Mouse (Mus musculus): ENCODE data around the gene Tnfaip1. TPM values are rescaled to one million over a fixed set of nuclear protein-coding genes. Genes with fewer than 3 reads are reported as not detected.

The Tnfaip1 gene
- total and polyA plus RNA-seq, 3 experiments, result 19.5 to 44.9 (median 24.6) TPM

DNA sequence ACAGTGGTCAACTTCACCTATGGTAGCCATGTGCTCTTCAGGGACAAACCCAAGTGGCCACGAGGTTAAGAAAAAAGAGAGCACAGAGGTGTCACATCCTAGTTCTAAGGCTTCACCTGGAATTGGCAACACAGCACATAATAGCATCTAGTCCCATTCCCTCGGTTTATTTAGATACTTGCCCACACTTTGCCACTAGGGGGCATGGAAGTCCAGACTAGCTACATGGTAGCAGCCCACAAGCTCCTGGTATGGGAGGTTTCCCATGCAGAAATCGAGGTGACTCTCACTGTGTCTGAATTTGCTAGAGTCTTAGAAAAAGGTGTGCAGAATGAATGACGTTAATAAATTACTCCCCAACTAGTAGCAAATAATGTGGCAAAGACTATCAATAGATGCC, 24.3 kb upstream of the Tnfaip1 start:
- no peaks in the 10 kb centered on the region for H3K27me3 ChIP-seq (replicated peaks)
- peaks cover 0 to 6% of the 10 kb centered on the region in 2 experiments; a peak in 1 of 4 replicates for H3K4me1 ChIP-seq (ENCODE audit: control insufficient read depth in 1 of 2, insufficient read depth in 2 of 2)

DNA sequence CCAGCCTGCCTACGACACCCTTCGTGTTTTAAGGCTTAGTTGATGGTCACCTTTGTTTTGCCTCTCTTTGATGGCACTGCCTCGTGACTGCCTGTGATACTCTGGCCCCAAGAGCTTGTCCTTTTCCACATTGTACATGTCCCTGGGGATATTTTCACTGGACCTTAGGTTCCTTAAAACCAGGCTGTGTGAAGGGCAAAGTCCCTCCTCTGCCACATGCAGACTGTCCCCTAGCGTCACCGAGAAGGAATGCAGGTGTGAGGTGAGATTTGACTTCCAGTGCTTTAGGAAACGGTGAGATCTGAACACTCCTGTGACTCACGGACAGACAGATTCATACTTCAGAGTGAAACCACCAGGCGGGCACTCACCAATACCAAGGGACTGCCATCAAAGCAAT, 21.1 kb upstream of the Tnfaip1 start:
- no peak overlapping the region for H3K4me2 ChIP-seq (ENCODE audit: insufficient read depth, low read depth, poor library complexity, severe bottlenecking)
- peaks cover 0 to 6% of the 10 kb centered on the region in 2 experiments; a peak in 1 of 4 replicates for H3K4me1 ChIP-seq (ENCODE audit: control insufficient read depth in 1 of 2, insufficient read depth in 2 of 2)
- no peak overlapping the region for H3K9ac ChIP-seq (ENCODE audit: insufficient read depth, low read depth)
- TF ChIP-seq CTCF (conservative IDR thresholded peaks at IDR 0.05 in 1 of 2, IDR thresholded peaks at IDR 0.05 in 1 of 2; ENCODE audit: low read depth in 2 of 2, low read length in 2 of 2) (peak; percentile 76 to 82), SMC3 (IDR thresholded peaks at IDR 0.05; ENCODE audit: low read depth, low read length) (peak; percentile 63), RAD21 (IDR thresholded peaks at IDR 0.05; ENCODE audit: low read depth, low read length) (peak; percentile 43), MAZ (IDR thresholded peaks at IDR 0.05; ENCODE audit: low read depth, low read length) (no peak)
- peak; percentile 43 for DNase-seq (ENCODE audit: extremely low read depth)
- peaks cover 9% of the 10 kb centered on the region for H3K9me3 ChIP-seq (replicated peaks; ENCODE audit: low read length)
- no peak overlapping the region for H3K27ac ChIP-seq (ENCODE audit: insufficient read depth, low read depth)
- H3K4me3 ChIP-seq (replicated peaks in 1 of 3; ENCODE audit: low read depth in 2 of 3, low read length in 2 of 3, poor library complexity in 1 of 3), result no peak overlapping the region
- in situ Hi-C loops (cut with MboI; ENCODE audit: low pct_ligation_motif_present, low pct_unique_long_range_greater_than_20kb, low sequenced_read_pairs), result loop anchor here (25.0 kb wide), 1 partner anchor 655 kb away; no protein-coding TSS in a partner anchor
- no peaks in the 10 kb centered on the region for H3K27me3 ChIP-seq (replicated peaks)
- H3K36me3 ChIP-seq (replicated peaks in 1 of 2; ENCODE audit: control insufficient read depth in 1 of 2, insufficient read depth in 1 of 2, low read length in 1 of 2), result no peaks in the 10 kb centered on the region
- H3K79me2 ChIP-seq (replicated peaks; ENCODE audit: control insufficient read depth, extremely low read depth, insufficient read depth, poor library complexity, severe bottlenecking), result no peaks in the 10 kb centered on the region
- dilution Hi-C loops (cut with MboI; ENCODE audit: extremely low pct_ligation_motif_present, extremely low pct_unique_long_range_greater_than_20kb, low sequenced_read_pairs), result no loop called here

More for the DNA sequence above, 24.3 kb upstream of the Tnfaip1 start:
- Histone ChIP-seq H3K4me2 (ENCODE audit: insufficient read depth, low read depth, poor library complexity, severe bottlenecking) (no peak overlapping the region), H3K79me2 (replicated peaks; ENCODE audit: control insufficient read depth, extremely low read depth, insufficient read depth, poor library complexity, severe bottlenecking) (no peaks in the 10 kb centered on the region), H3K36me3 (replicated peaks in 1 of 2; ENCODE audit: control insufficient read depth in 1 of 2, insufficient read depth in 1 of 2, low read length in 1 of 2) (peaks cover 0 to 5% of the 10 kb centered on the region in 2 experiments), H3K9me3 (replicated peaks; ENCODE audit: low read length) (no peaks in the 10 kb centered on the region), H3K9ac (ENCODE audit: insufficient read depth, low read depth) (no peak overlapping the region), H3K4me3 (replicated peaks in 1 of 3; ENCODE audit: low read depth in 2 of 3, low read length in 2 of 3, poor library complexity in 1 of 3) (no peak overlapping the region), H3K27ac (ENCODE audit: insufficient read depth, low read depth) (no peak overlapping the region)
- TF ChIP-seq CTCF (conservative IDR thresholded peaks at IDR 0.05 in 1 of 2, IDR thresholded peaks at IDR 0.05 in 1 of 2; ENCODE audit: low read depth in 2 of 2, low read length in 2 of 2) (peak; percentile 94 to 95), SMC3 (IDR thresholded peaks at IDR 0.05; ENCODE audit: low read depth, low read length) (peak; percentile 78), RAD21 (IDR thresholded peaks at IDR 0.05; ENCODE audit: low read depth, low read length) (peak; percentile 85), NELFE (IDR thresholded peaks at IDR 0.05; ENCODE audit: low read depth, low read length) (no peak)
- dilution Hi-C loops (cut with MboI; ENCODE audit: extremely low pct_ligation_motif_present, extremely low pct_unique_long_range_greater_than_20kb, low sequenced_read_pairs) (no loop called here), in situ Hi-C loops (cut with MboI; ENCODE audit: low pct_ligation_motif_present, low pct_unique_long_range_greater_than_20kb, low sequenced_read_pairs) (loop anchor here (10.0 to 25.0 kb wide), 3 partner anchors 264 to 652 kb away; partner anchors contain the start of gene Lyrm9)
- peak; percentile 78 for DNase-seq (ENCODE audit: extremely low read depth)

DNA sequence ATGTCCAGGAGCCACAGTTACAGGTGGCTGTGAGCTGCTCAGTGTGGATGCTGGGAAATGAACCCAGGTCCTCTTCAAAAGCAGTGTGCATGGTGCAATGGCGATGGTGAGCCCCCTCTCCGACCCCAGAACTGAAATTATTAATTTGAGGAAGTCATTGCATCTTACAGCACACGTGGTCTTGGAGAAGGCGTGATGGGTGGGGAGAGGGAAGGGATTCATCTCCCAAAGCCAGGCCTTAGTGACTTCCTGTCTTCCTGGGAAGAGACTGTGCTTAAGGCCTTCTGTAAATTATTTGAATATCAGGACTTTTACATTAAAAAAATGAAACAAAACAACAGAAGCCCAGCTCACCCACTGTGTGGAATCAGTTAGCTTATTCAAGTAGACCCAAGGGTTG, 19.9 kb upstream of the Tnfaip1 start:
- Histone ChIP-seq H3K9ac (ENCODE audit: insufficient read depth, low read depth) (no peak overlapping the region), H3K4me3 (replicated peaks in 1 of 3; ENCODE audit: low read depth in 2 of 3, low read length in 2 of 3, poor library complexity in 1 of 3) (no peak overlapping the region), H3K27ac (ENCODE audit: insufficient read depth, low read depth) (no peak overlapping the region), H3K27me3 (replicated peaks) (no peaks in the 10 kb centered on the region), H3K4me1 (ENCODE audit: control insufficient read depth in 1 of 2, insufficient read depth in 2 of 2) (peaks cover 0 to 9% of the 10 kb centered on the region in 2 experiments; a peak in 3 of 4 replicates), H3K79me2 (replicated peaks; ENCODE audit: control insufficient read depth, extremely low read depth, insufficient read depth, poor library complexity, severe bottlenecking) (no peaks in the 10 kb centered on the region), H3K4me2 (ENCODE audit: insufficient read depth, low read depth, poor library complexity, severe bottlenecking) (no peak overlapping the region), H3K36me3 (replicated peaks in 1 of 2; ENCODE audit: control insufficient read depth in 1 of 2, insufficient read depth in 1 of 2, low read length in 1 of 2) (no peaks in the 10 kb centered on the region), H3K9me3 (replicated peaks; ENCODE audit: low read length) (peaks cover 14% of the 10 kb centered on the region)
- dilution Hi-C loops (cut with MboI; ENCODE audit: extremely low pct_ligation_motif_present, extremely low pct_unique_long_range_greater_than_20kb, low sequenced_read_pairs), result no loop called here
- in situ Hi-C loops (cut with MboI; ENCODE audit: low pct_ligation_motif_present, low pct_unique_long_range_greater_than_20kb, low sequenced_read_pairs), result loop anchor here (25.0 kb wide), 1 partner anchor 656 kb away; no protein-coding TSS in a partner anchor
- no peak for DNase-seq (ENCODE audit: extremely low read depth)
- no peak for TF ChIP-seq SMC3 (IDR thresholded peaks at IDR 0.05; ENCODE audit: low read depth, low read length)
- TF ChIP-seq MYC (IDR thresholded peaks at IDR 0.05; ENCODE audit: low read depth, low read length), result no peak
- TF ChIP-seq IRF4 (IDR thresholded peaks at IDR 0.05; ENCODE audit: low read depth, low read length), result no peak
- TF ChIP-seq JUN (IDR thresholded peaks at IDR 0.05; ENCODE audit: insufficient read depth, low read depth, low read length), result no peak
- no peak for TF ChIP-seq ELF1 (IDR thresholded peaks at IDR 0.05; ENCODE audit: low read depth, low read length)
- TF ChIP-seq E2F4 (IDR thresholded peaks at IDR 0.05; ENCODE audit: insufficient replicate concordance, low read depth, low read length), result no peak
- TF ChIP-seq UBTF (IDR thresholded peaks at IDR 0.05; ENCODE audit: low read depth, low read length), result no peak
- TF ChIP-seq MAZ (IDR thresholded peaks at IDR 0.05; ENCODE audit: low read depth, low read length), result no peak
